Mouse (Mus musculus) embryo, embryonic 9.5 days (tissue): ENCODE data around the gene Tmem135.

ENCODE experiments used
- DNase-seq: peaks from one replicate; pipeline ENCODE4 v3.0.0-alpha.2; 2017; ENCODE audit errors: extremely low spot score

Tmem135 gene

GRCm38 (mm10) chr7:89181285-89181684, 222.7 kb downstream of the Tmem135 start:
- DNase-seq, result peak; percentile 4

DNA sequence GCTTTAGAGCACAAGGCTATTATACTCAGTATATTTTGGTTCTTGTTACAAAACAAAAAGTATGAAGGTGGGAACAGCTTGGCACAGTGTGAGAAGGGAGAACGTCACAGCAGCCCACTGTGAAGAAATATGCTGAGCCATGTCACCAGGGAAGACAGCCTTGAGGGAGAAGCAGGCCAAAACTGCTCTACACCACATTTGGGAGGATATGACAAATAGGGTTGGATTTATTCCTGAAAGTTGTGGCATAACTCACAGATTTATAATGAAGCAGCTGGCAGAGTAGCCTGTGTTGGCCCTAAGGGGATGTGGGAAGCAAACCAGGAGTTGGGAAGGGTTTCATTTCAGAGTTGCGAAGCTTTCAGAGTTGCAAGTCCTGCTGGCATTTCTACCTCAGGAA, 225.4 kb downstream of the Tmem135 start:
- DNase-seq, result no peak

- DNase-seq, result no peak
Observed at GRCm38 (mm10) chr7:89177926-89178325, 226.1 kb downstream of the Tmem135 start.

DNA sequence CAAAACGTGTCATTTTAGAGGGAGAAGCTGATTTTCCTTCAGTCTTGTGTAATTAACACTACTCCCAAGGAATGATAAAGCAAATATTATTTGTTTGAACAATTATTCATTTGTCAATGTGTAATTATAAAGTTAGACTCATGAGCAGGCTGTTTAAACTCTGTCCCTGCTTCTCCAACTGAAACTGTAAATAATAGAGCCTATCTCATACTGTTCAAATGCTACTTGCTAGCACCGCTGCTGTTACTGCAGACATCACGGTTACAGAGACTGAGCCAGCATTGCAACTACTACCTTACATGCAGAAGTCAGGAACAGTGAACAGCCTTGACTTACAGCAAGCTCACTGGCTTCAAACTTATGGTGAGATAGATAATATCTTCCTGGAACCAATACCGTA, 229.6 kb downstream of the Tmem135 start:
- DNase-seq, result no peak

GRCm38 (mm10) chr7:89173018-89173417, 231.0 kb downstream of the Tmem135 start:
- DNase-seq, result no peak

DNA sequence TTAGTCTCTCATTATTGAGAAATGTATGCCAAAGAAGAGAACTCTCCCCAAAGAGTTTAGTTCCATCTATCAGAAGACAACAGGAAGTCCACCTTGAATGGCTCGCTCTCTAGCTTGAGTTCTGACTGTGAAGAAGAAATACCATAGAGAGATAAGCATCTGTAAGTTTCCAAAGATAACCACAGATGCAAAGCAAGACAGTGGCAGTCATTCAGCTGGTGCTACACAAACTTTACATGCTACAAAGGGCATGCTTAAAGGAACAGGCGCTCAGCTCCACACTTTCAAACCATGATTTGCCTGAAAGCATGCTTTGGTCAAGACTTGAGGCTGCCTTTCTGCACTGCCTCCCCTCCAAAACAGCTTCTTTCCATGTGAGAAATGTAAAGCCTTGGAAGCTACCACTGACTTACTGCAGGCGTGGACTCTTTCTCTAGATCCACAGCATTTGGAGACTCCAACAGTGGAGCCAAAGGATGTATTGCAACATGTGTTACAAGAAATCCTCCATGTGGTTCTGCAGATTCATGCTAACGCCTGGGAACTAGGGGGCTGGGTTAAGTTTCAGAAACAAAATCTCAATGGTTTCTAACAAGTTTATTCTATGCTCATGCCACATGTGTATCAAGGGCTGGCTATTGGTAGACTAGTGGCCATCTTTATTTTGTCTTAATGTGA, 232.1 kb downstream of the Tmem135 start:
- DNase-seq, result no peak

GRCm38 (mm10) chr7:89168606-89169005, 235.4 kb downstream of the Tmem135 start:
- peak; percentile 81 for DNase-seq

DNA sequence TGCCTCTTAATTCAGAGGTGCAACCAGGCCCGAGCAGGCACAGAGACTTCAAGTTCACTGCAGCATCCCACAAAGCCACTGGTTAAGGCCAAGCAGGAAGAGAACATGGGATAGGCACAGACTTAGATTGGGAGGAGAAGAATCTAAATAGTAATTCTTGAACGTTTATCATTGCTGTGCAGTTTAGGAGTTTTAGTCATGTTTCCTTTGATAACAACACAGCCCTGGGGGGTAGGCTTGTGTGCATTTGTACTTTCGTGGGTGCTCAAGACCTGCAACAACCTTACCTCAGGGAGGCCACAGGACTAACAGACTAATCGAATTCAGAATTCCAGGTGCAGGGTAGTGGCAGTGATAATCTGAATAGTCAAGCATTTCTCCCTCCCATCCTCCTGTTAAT, 238.5 kb downstream of the Tmem135 start:
- no peak for DNase-seq

GRCm38 (mm10) chr7:89161610-89162378, 242.2 kb downstream of the Tmem135 start:
- DNase-seq, result no peak

GRCm38 (mm10) chr7:89157356-89157755, 246.7 kb downstream of the Tmem135 start:
- DNase-seq, result no peak

DNA sequence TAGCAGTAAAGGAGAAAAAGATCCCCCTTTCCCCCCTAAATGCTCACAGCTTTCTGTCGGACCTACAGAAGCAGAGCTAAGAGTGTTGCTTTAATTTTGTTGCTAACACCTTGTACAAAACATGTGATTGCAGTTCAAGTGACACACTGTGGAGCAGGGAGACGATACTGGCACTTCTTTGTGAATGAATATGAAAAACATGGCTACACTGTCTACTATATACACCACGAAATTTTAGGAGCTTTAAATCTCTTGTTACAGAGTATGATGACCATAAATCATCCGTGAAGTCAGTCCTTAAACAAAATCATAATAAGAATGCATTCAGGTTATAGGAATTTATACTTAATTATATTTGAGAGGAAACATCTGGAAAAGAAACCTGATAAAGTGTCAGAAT, 247.4 kb downstream of the Tmem135 start:
- DNase-seq, result no peak

- no peak for DNase-seq
Observed at GRCm38 (mm10) chr7:89155741-89156140, 248.3 kb downstream of the Tmem135 start.

GRCm38 (mm10) chr7:89155223-89155622, 248.8 kb downstream of the Tmem135 start:
- DNase-seq, result no peak

- DNase-seq, result no peak
Observed at GRCm38 (mm10) chr7:89151345-89151744, 252.7 kb downstream of the Tmem135 start.

GRCm38 (mm10) chr7:89140640-89141300, 263.3 kb downstream of the Tmem135 start:
- DNase-seq, result no peak

- DNase-seq, result no peak
Observed at GRCm38 (mm10) chr7:89134884-89135511, 269.0 kb downstream of the Tmem135 start.

GRCm38 (mm10) chr7:89126063-89126882, 277.7 kb downstream of the Tmem135 start:
- peak; percentile 65 for DNase-seq

DNA sequence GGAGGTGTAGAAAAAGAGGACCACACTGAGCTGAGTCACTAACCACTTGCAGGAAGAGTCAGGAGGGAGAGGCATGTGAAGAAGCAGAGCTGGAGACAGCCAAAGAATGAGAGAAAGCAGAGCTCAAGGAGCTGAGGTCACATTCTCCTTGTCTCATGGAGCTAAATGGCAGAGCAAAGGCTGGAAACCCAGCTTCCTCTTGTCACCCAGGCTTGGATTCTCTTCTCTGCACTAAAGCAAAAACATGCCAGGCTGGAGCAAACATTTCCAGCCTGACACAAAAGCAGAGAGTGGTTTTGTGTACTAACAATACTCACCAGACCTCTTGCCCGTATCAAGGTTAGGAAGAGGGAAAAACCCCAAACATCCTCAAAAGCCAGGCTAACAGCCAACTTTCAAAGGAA, 287.8 kb downstream of the Tmem135 start:
- no peak for DNase-seq

GRCm38 (mm10) chr7:89115633-89116032, 288.4 kb downstream of the Tmem135 start:
- DNase-seq, result no peak

DNA sequence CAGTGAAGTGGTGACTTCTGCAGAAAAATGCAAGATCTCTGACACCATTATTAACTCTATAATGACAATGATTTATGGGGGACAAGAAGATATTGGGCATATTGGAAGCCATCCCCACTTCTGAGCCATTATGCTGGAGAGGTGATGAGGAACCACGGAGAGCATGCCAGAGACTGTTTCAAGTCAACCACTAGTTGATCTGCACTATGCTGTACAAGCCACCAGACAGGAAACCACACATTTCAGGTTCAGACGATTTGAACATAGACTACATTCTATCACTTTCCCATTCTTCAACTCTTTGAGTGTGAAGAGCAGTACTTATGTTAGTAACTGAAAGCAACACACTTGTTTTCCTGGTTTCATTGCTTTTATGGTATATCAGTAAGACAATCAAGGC, 297.6 kb downstream of the Tmem135 start:
- no peak for DNase-seq

GRCm38 (mm10) chr7:89099756-89100155, 304.3 kb downstream of the Tmem135 start:
- no peak for DNase-seq
